Mouse (Mus musculus) spleen, embryonic (tissue): Measurements from ENCODE around the gene Brsk1.

Source experiments
- CTCF ChIA-PET: fragments of 350-600 bp; sonication (Branson Sonifier 250); formaldehyde crosslinking; loops from one replicate; lab custom pipeline; 2022; lab: Charles Lee

The Brsk1 gene

GRCm38 (mm10) chr7:4668506-4668905 is 21.9 kb upstream of the Brsk1 start:
- CTCF ChIA-PET, result no interaction called here

GRCm38 (mm10) chr7:4669156-4669555 is 21.2 kb upstream of the Brsk1 start:
- CTCF ChIA-PET, result no interaction called here

- CTCF ChIA-PET, result no interaction called here
Observed at GRCm38 (mm10) chr7:4670655-4671255, 19.6 kb upstream of the Brsk1 start.

- CTCF ChIA-PET, result no interaction called here
Observed at GRCm38 (mm10) chr7:4671956-4672355, 18.4 kb upstream of the Brsk1 start.

GRCm38 (mm10) chr7:4674114-4674731 is 16.2 kb upstream of the Brsk1 start:
- CTCF ChIA-PET, result no interaction called here

GRCm38 (mm10) chr7:4675200-4675599 is 15.2 kb upstream of the Brsk1 start:
- CTCF ChIA-PET, result interaction anchor here (0.6 kb wide), 1 partner anchor 29 kb away, joined by 3 read pairs; no protein-coding TSS in a partner anchor

GRCm38 (mm10) chr7:4683307-4683706 is 7.1 kb upstream of the Brsk1 start:
- CTCF ChIA-PET, result interaction anchor here (0.6 to 0.7 kb wide), 2 partner anchors 10 to 16 kb away, joined by 7 to 14 read pairs; no protein-coding TSS in a partner anchor

- CTCF ChIA-PET, result no interaction called here
Observed at GRCm38 (mm10) chr7:4684203-4684602, 6.2 kb upstream of the Brsk1 start.

GRCm38 (mm10) chr7:4684632-4685417 is 5.6 kb upstream of the Brsk1 start, which contains the start of gene Hspbp1:
Gene Hspbp1 (minus strand): TSS chr7:4685068.
- CTCF ChIA-PET, result no interaction called here

GRCm38 (mm10) chr7:4690951-4691653 is 698 bp downstream of the Brsk1 start:
- CTCF ChIA-PET, result no interaction called here

- CTCF ChIA-PET, result no interaction called here
Observed at GRCm38 (mm10) chr7:4693004-4693403, 2.6 kb downstream of the Brsk1 start.

GRCm38 (mm10) chr7:4702334-4702733 is 11.9 kb downstream of the Brsk1 start:
- CTCF ChIA-PET, result no interaction called here

- CTCF ChIA-PET, result no interaction called here
Observed at GRCm38 (mm10) chr7:4703195-4703594, 12.8 kb downstream of the Brsk1 start.

- CTCF ChIA-PET, result no interaction called here
Observed at GRCm38 (mm10) chr7:4705098-4705497, 14.7 kb downstream of the Brsk1 start.

GRCm38 (mm10) chr7:4712594-4712993 is 22.2 kb downstream of the Brsk1 start:
- CTCF ChIA-PET, result no interaction called here

- CTCF ChIA-PET, result no interaction called here
Observed at GRCm38 (mm10) chr7:4716955-4717354, 26.6 kb downstream of the Brsk1 start.

- CTCF ChIA-PET, result no interaction called here
Observed at GRCm38 (mm10) chr7:4719276-4719675, 28.9 kb downstream of the Brsk1 start.

- CTCF ChIA-PET, result no interaction called here
Observed at GRCm38 (mm10) chr7:4723508-4723907, 33.1 kb downstream of the Brsk1 start.

- CTCF ChIA-PET, result no interaction called here
Observed at GRCm38 (mm10) chr7:4724359-4724758, 34.0 kb downstream of the Brsk1 start.

GRCm38 (mm10) chr7:4725169-4725568 is 34.8 kb downstream of the Brsk1 start, which contains the start of gene Tmem150b:
Gene Tmem150b (minus strand): TSS chr7:4725249.
- CTCF ChIA-PET, result no interaction called here

- CTCF ChIA-PET, result interaction anchor here (0.5 kb wide), 1 partner anchor 123 kb away, joined by 3 read pairs; no protein-coding TSS in a partner anchor
Observed at GRCm38 (mm10) chr7:4731090-4731489, 40.7 kb downstream of the Brsk1 start.

GRCm38 (mm10) chr7:4732968-4733392 is 42.6 kb downstream of the Brsk1 start:
- CTCF ChIA-PET, result interaction anchor here (0.5 kb wide), 1 partner anchor 268 kb away, joined by 3 read pairs; no protein-coding TSS in a partner anchor
